ENCODE assay signal across 8 mouse cellular contexts in the genomic region with DNA sequence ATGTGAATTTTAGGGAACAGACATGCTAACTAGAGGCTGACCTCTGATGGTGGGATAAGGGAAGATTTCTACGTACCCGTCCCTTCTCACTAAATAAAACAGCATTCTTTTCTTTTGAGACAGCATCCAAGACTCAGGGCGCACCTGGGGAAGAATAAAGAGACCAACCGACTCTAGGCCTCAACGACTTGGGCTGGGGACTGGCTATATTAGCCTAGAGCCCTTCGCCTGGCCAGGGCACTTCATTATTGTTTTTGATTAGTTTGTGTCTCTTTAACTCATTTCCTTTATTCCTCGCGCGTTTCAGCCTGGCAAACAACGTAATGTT. TPM values are rescaled to one million over a fixed set of nuclear protein-coding genes. Genes with fewer than 3 reads are reported as not detected.
DNase-seq lines count a peak whose midpoint lies in the region; ATAC-seq and TF ChIP-seq lines count a peak whose summit lies in the region.

No protein-coding gene starts in this region.

- no peaks in the 10 kb centered on the region for H3K27me3 ChIP-seq in lung, embryonic 14.5 days (ENCODE audit: insufficient read depth, low read length)
- no peaks in the 10 kb centered on the region for H3K27me3 ChIP-seq in intestine, postnatal 0 days (replicated peaks; ENCODE audit: control insufficient read depth, insufficient read depth, low read length)
- no peaks in the 10 kb centered on the region for H3K27me3 ChIP-seq in neural tube, embryonic 13.5 days

- peak overlapping the region; percentile 96 for H3K9ac ChIP-seq in lung, embryonic 14.5 days
- peak overlapping the region; percentile 88 for H3K9ac ChIP-seq in intestine, postnatal 0 days (ENCODE audit: low read depth, low read length)
- H3K9ac ChIP-seq in neural tube, embryonic 13.5 days: peak overlapping the region; percentile 98

- peaks cover 17% of the 10 kb centered on the region; the same call in 1 of the 2 replicates for H3K4me1 ChIP-seq in lung, embryonic 14.5 days (ENCODE audit: insufficient read depth)
- H3K4me1 ChIP-seq in embryonic fibroblast, embryonic 13.5 days (ENCODE audit: control insufficient read depth, insufficient read depth, low read length): 0 out of 2 replicates have a peak, but pooled peaks cover 4% of the 10 kb centered on the region
- H3K4me1 ChIP-seq in intestine, postnatal 0 days (replicated peaks; ENCODE audit: control insufficient read depth, insufficient read depth, low read length): peaks cover 11% of the 10 kb centered on the region; the same call in 1 of the 2 replicates
- H3K4me1 ChIP-seq in neural tube, embryonic 13.5 days (replicated peaks): peaks cover 29% of the 10 kb centered on the region

- no peaks in the 10 kb centered on the region for H3K36me3 ChIP-seq in lung, embryonic 14.5 days (ENCODE audit: insufficient read depth)
- H3K36me3 ChIP-seq in intestine, postnatal 0 days (ENCODE audit: control insufficient read depth, insufficient read depth): no peaks in the 10 kb centered on the region
- no peaks in the 10 kb centered on the region for H3K36me3 ChIP-seq in neural tube, embryonic 13.5 days

- no peak for TF ChIP-seq CTCF in lung, embryonic 14.5 days (IDR thresholded peaks at IDR 0.05; ENCODE audit: low read depth)
- no peak for TF ChIP-seq CTCF in embryonic fibroblast, embryonic 13.5 days (IDR thresholded peaks at IDR 0.05; ENCODE audit: borderline replicate concordance, insufficient read depth, low read length)
- no peak for TF ChIP-seq CTCF in intestine, postnatal 0 days (IDR thresholded peaks at IDR 0.05; ENCODE audit: low read depth)

- TF ChIP-seq POLR2A in embryonic fibroblast, embryonic 13.5 days (IDR thresholded peaks at IDR 0.05; ENCODE audit: low read depth, low read length): no peak

- H3K27ac ChIP-seq in lung, embryonic 14.5 days (ENCODE audit: low read depth): peak overlapping the region; percentile 86; the same call in 1 of the 2 replicates
- H3K27ac ChIP-seq in embryonic fibroblast, embryonic 13.5 days (ENCODE audit: insufficient read depth, low read length): no peak overlapping the region
- H3K27ac ChIP-seq in intestine, postnatal 0 days (ENCODE audit: low read depth, low read length): peak overlapping the region; percentile 89; the same call in 1 of the 2 replicates
- H3K27ac ChIP-seq in neural tube, embryonic 13.5 days (replicated peaks): peak overlapping the region; percentile 94; the same call in 1 of the 2 replicates

- WGBS in lung, embryonic 14.5 days: 14% methylated on average over 10 of the region's 10 CpGs
- 12% methylated on average over 10 of the region's 10 CpGs for WGBS in intestine, postnatal 0 days
- 14% methylated on average over 10 of the region's 10 CpGs for WGBS in neural tube, embryonic 13.5 days

- no peak for DNase-seq in lung, embryonic 14.5 days
- DNase-seq in lung, postnatal 4 days: no peak
- DNase-seq in retina, embryonic 14.5 days (ENCODE audit: low spot score): no peak
- no peak for DNase-seq in spleen, postnatal 4 days (ENCODE audit: low spot score in 2 of 2)

- ATAC-seq in lung, embryonic 14.5 days (ENCODE audit: insufficient read depth): peak; percentile 36; the same call in 1 of the 2 replicates
- ATAC-seq in intestine, postnatal 0 days: no peak
- ATAC-seq in neural tube, embryonic 13.5 days (ENCODE audit: low read depth): no peak; the same call in 1 of the 2 replicates
- ATAC-seq in frontal cortex, adult (ENCODE audit: low TSS enrichment): no peak

- no peaks in the 10 kb centered on the region for H3K9me3 ChIP-seq in lung, embryonic 14.5 days (ENCODE audit: low read depth, low read length)
- no peaks in the 10 kb centered on the region for H3K9me3 ChIP-seq in intestine, postnatal 0 days (ENCODE audit: control insufficient read depth)
- no peaks in the 10 kb centered on the region for H3K9me3 ChIP-seq in neural tube, embryonic 13.5 days

- H3K4me3 ChIP-seq in lung, embryonic 14.5 days (ENCODE audit: low read depth, low read length): peak overlapping the region; percentile 97
- peak overlapping the region; percentile 2; the same call in 1 of the 2 replicates for H3K4me3 ChIP-seq in embryonic fibroblast, embryonic 13.5 days (ENCODE audit: insufficient read depth, low read length)
- H3K4me3 ChIP-seq in intestine, postnatal 0 days (ENCODE audit: low read depth, low read length): peak overlapping the region; percentile 92
- H3K4me3 ChIP-seq in neural tube, embryonic 13.5 days: peak overlapping the region; percentile 70

- peak overlapping the region; percentile 65 for H3K4me2 ChIP-seq in lung, embryonic 14.5 days
- H3K4me2 ChIP-seq in intestine, postnatal 0 days (replicated peaks; ENCODE audit: low read depth): peak overlapping the region; percentile 63
- H3K4me2 ChIP-seq in neural tube, embryonic 13.5 days: peak overlapping the region; percentile 52

RNA-seq across cellular contexts. Expression of a gene that starts 0.3 kb away (rescaled TPM):
- polyA plus RNA-seq in lung, embryonic 14.5 days (2014; fragmentation: Nextera tagmentation; extraction: Ambion mirVana): 33.4 and 35.1 TPM in 2 replicates
- polyA plus RNA-seq in embryonic fibroblast, embryonic 13.5 days (2011; ENCODE audit: insufficient read length, low read depth, missing spikeins): 198 and 217 TPM in 2 replicates
- polyA plus RNA-seq in intestine, postnatal 0 days (2015; fragmentation: Nextera tagmentation; extraction: Ambion mirVana): 22.3 and 23.9 TPM in 2 replicates
- polyA plus RNA-seq in neural tube, embryonic 13.5 days (2015; fragmentation: Nextera tagmentation; extraction: Ambion mirVana): 11.8 and 11.9 TPM in 2 replicates

Comparison
In these comparisons a context has a peak if more than half of its experiments do, and no peak if none do; other contexts are left out.
1. H3K4me3 ChIP-seq: peak in every context shown above with its lines; median percentile 97 in lung, embryonic 14.5 days; 92 in intestine, postnatal 0 days; 70 in neural tube, embryonic 13.5 days; 2 in embryonic fibroblast, embryonic 13.5 days.